Mouse (Mus musculus) right cerebral cortex, postnatal 36 days (tissue): Measurements from ENCODE around the gene Gsta4.
A peak's percentile ranks its signal among the peaks of the same experiment; 100 is the strongest.

Experiments used
- DNase-seq, 2 experiments: peaks; one replicate each; pipeline ENCODE4 v3.0.0; 2022; ENCODE audit warnings: low spot score in 2 of 2, mixed read lengths in 1 of 2

The Gsta4 gene

GRCm38 (mm10) chr9:78178197-78178596 lies 4.4 kb upstream of the Gsta4 start:
- DNase-seq = no peak

- no peak for DNase-seq
These were observed 3.5 kb upstream of the Gsta4 start for GRCm38 (mm10) chr9:78179071-78179470.

GRCm38 (mm10) chr9:78185686-78186085 lies 3.1 kb downstream of the Gsta4 start:
- no peak for DNase-seq

GRCm38 (mm10) chr9:78188910-78189309 lies 6.3 kb downstream of the Gsta4 start:
- no peak for DNase-seq

GRCm38 (mm10) chr9:78190651-78191634 lies 8.4 kb downstream of the Gsta4 start:
- DNase-seq = no peak

GRCm38 (mm10) chr9:78191736-78192135 lies 9.2 kb downstream of the Gsta4 start:
- no peak for DNase-seq

- DNase-seq = no peak
These were observed 11.5 kb downstream of the Gsta4 start for GRCm38 (mm10) chr9:78193902-78194597.

GRCm38 (mm10) chr9:78195034-78195433 lies 12.5 kb downstream of the Gsta4 start:
- peak; percentile 42 to 48 for DNase-seq

GRCm38 (mm10) chr9:78197801-78198200 lies 15.2 kb downstream of the Gsta4 start:
- DNase-seq = no peak

- DNase-seq = no peak
These were observed 21.6 kb downstream of the Gsta4 start for GRCm38 (mm10) chr9:78204194-78204593.

- DNase-seq = no peak
These were observed 26.4 kb downstream of the Gsta4 start for GRCm38 (mm10) chr9:78208956-78209355.

GRCm38 (mm10) chr9:78210079-78210478 lies 27.5 kb downstream of the Gsta4 start:
- DNase-seq = no peak

- no peak for DNase-seq
These were observed 28.2 kb downstream of the Gsta4 start for GRCm38 (mm10) chr9:78210821-78211220.

- DNase-seq = no peak
These were observed 28.9 kb downstream of the Gsta4 start for GRCm38 (mm10) chr9:78211521-78211920.

- no peak for DNase-seq
These were observed 29.9 kb downstream of the Gsta4 start for GRCm38 (mm10) chr9:78212341-78213049.

- no peak for DNase-seq
These were observed 34.5 kb downstream of the Gsta4 start for GRCm38 (mm10) chr9:78217074-78217473.

GRCm38 (mm10) chr9:78222616-78223015 lies 40.0 kb downstream of the Gsta4 start:
- DNase-seq = no peak

GRCm38 (mm10) chr9:78223221-78223902 lies 40.8 kb downstream of the Gsta4 start:
- DNase-seq = no peak

GRCm38 (mm10) chr9:78224418-78224817 lies 41.8 kb downstream of the Gsta4 start:
- no peak for DNase-seq

- DNase-seq = no peak
These were observed 42.7 kb downstream of the Gsta4 start for GRCm38 (mm10) chr9:78225304-78225703.

GRCm38 (mm10) chr9:78228122-78228521 lies 45.5 kb downstream of the Gsta4 start:
- DNase-seq = no peak
